Mouse (Mus musculus) retina, embryonic 14.5 days (tissue): ENCODE data around the gene Pomt1.

Experiments used
- DNase-seq: peaks from one replicate; pipeline ENCODE4 v3.0.0-alpha.2; 2015; ENCODE audit warnings: low spot score

Gene Pomt1

GRCm38 (mm10) chr2:32221577-32221976 lies 14.8 kb upstream of the Pomt1 start:
- DNase-seq = no peak

- DNase-seq = no peak
These were observed 14.3 kb upstream of the Pomt1 start for GRCm38 (mm10) chr2:32222057-32222456.

- no peak for DNase-seq
These were observed 957 bp upstream of the Pomt1 start for GRCm38 (mm10) chr2:32235433-32235832.

- peak; percentile 63 for DNase-seq
These were observed 534 bp downstream of the Pomt1 start for GRCm38 (mm10) chr2:32236760-32237487.

GRCm38 (mm10) chr2:32237571-32237970 lies 1.2 kb downstream of the Pomt1 start:
- no peak for DNase-seq

- DNase-seq = no peak
These were observed 2.5 kb downstream of the Pomt1 start for GRCm38 (mm10) chr2:32238708-32239435.

- DNase-seq = no peak
These were observed 4.2 kb downstream of the Pomt1 start for GRCm38 (mm10) chr2:32240591-32240990.

GRCm38 (mm10) chr2:32242986-32243385 lies 6.6 kb downstream of the Pomt1 start:
- DNase-seq = no peak

- no peak for DNase-seq
These were observed 10.4 kb downstream of the Pomt1 start for GRCm38 (mm10) chr2:32246741-32247140.

GRCm38 (mm10) chr2:32248377-32249361 lies 12.3 kb downstream of the Pomt1 start:
- DNase-seq = no peak

- DNase-seq = no peak
These were observed 15.6 kb downstream of the Pomt1 start for GRCm38 (mm10) chr2:32251791-32252527.

- no peak for DNase-seq
These were observed 16.3 kb downstream of the Pomt1 start for GRCm38 (mm10) chr2:32252658-32253057.

- DNase-seq = no peak
These were observed 17.0 kb downstream of the Pomt1 start for GRCm38 (mm10) chr2:32253352-32253751.

GRCm38 (mm10) chr2:32254563-32254962 lies 18.2 kb downstream of the Pomt1 start:
- no peak for DNase-seq

GRCm38 (mm10) chr2:32256273-32256672 lies 19.9 kb downstream of the Pomt1 start:
- DNase-seq = no peak

GRCm38 (mm10) chr2:32258887-32259533 lies 22.6 kb downstream of the Pomt1 start:
- DNase-seq = no peak

- peak; percentile 89 for DNase-seq
These were observed 23.4 kb downstream of the Pomt1 start, which contains the start of gene Uck1 for GRCm38 (mm10) chr2:32259657-32260417. Uck1 (minus strand) TSS chr2:32260159.

- DNase-seq = peak; percentile 60
These were observed 24.2 kb downstream of the Pomt1 start for GRCm38 (mm10) chr2:32260635-32261034.

- DNase-seq = no peak
These were observed 39.4 kb downstream of the Pomt1 start for GRCm38 (mm10) chr2:32275823-32276222.

GRCm38 (mm10) chr2:32282289-32282688 lies 45.9 kb downstream of the Pomt1 start:
- no peak for DNase-seq
